Mouse (Mus musculus) central nervous system, embryonic 18 days (tissue): ENCODE results near the gene Speer2. TPM values are rescaled to one million over a fixed set of nuclear protein-coding genes. Genes with fewer than 3 reads are reported as not detected.

ENCODE experiments used
- polyA plus RNA-seq: library from polyadenylated mRNA; depleted of rRNA; stranded (reverse); fragments of >200 nt; gene quantifications from 2 replicates; pipeline ENCODE4 v1.2.3, GENCODE M21; 2012; rRNA removed

Speer2 gene
- not detected in 2 replicates for polyA plus RNA-seq

GRCm38 (mm10) chr16:69863644-69864043 is at the start of gene Speer2:
Gene Speer2 (minus strand): TSS chr16:69863744.

